Mouse (Mus musculus): ENCODE data around the gene Gmds. TPM values are rescaled to one million over a fixed set of nuclear protein-coding genes. Genes with fewer than 3 reads are reported as not detected.

The Gmds gene
- polyA plus RNA-seq (2014; fragmentation: Nextera tagmentation; extraction: Ambion mirVana), result 114 and 133 TPM in 2 replicates

DNA sequence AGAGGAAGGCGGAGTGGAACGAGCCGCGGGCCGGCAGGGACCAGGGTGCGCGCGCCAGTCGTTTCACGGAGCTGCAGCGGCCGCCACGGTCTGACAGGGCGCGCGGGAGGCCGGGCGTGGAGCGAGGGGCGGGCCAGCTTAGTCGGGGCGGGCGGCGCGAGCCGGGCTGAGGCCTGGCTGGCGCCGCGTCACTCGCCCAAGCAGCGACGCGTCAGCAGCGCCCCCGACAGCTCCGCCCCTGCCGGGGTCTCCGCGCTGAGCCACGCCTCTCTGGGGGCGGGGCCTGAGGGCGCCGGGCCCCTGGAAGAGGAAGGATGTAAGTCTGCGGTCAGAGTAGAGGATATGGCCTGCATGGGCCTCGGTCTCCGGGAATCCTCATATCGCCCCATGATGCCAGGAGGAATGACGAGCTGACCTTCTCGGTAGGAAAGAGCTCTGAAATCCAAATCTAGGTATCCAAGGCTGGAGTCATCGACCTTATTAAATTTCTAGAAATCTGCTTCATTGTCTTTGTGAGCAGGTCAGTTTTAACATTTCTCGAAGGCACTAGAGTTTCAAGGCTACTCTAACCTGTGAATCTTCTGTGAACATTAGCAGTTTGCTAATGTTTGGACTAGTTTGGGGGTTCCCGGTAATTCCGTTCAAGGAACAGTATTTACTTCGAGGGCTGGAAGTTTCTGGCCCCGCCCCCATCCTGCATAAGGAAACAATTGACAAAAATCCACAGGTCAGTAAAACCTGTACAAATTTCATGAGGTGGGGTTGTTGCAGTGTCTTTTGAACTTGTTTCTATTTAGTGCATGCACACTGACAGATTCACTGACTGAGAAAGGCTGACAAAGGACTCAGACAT is at the start of gene Gmds:
Gene Gmds, minus strand, starts transcription at position 228 of the 853 bp plus-strand sequence.
- Histone ChIP-seq H3K4me3 (ENCODE audit: low read depth, low read length) (peak within 1 kb of the TSS; percentile 82), H3K27me3 (replicated peaks; ENCODE audit: control insufficient read depth, insufficient read depth, low read length) (no peaks in the 10 kb centered on the region), H3K9ac (ENCODE audit: low read length) (peak within 1 kb of the TSS; percentile 72), H3K9me3 (ENCODE audit: control insufficient read depth, low read length) (peaks cover 1% of the 10 kb centered on the region; the same call in 1 of the 2 replicates), H3K4me1 (replicated peaks; ENCODE audit: control insufficient read depth, insufficient read depth, low read length) (peaks cover 2% of the 10 kb centered on the region; the same call in 1 of the 2 replicates), H3K4me2 (ENCODE audit: low read length) (peak within 1 kb of the TSS; percentile 94), H3K27ac (ENCODE audit: low read depth) (peak within 1 kb of the TSS; percentile 82), H3K36me3 (ENCODE audit: control insufficient read depth, insufficient read depth, low read length) (no peaks in the 10 kb centered on the region)
- 3% methylated on average over 45 of the region's 55 CpGs for WGBS
- DNase-seq (ENCODE audit: low spot score), result peak; percentile 95
- ATAC-seq (replicated peaks; ENCODE audit: low FRiP score, low TSS enrichment, low read depth), result peak; percentile 98

DNA sequence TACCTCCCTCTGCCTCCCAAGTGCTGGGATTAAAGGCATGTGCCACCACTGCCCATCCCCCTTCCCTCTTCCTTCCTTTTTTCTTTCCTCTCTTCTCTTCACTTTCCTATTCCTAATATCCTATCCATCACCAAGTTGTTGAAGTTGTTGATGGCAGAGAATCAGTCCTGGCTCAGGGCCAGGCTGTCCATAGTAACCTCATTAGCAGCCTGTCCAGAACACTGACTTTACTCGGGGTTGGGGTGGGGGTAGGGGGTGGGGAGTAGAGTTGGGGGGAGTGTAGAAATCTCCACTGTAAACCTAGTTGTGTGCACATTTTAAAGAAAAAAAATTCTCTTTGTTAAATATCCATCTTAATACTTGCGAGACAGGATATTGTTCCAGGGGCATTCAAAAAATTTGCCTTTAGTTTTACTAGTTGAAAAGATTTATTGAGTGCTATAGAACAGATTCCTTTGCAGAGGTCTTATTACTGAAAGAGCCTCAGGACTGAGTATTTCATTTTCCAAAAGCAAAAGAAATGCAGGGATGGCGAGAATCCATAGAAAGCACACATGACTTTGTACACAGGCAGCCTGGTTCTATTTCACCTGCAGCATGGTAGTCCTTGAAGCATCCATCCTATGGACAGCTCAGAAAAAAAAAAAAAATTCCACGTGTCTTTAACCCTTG is 47.0 kb upstream of the Gmds start:
- no peaks in the 10 kb centered on the region for H3K27me3 ChIP-seq (replicated peaks; ENCODE audit: control insufficient read depth, insufficient read depth, low read length)
- WGBS, result 64% methylated on average over 4 of the region's 4 CpGs
- no peak for ATAC-seq (replicated peaks; ENCODE audit: low FRiP score, low TSS enrichment, low read depth)
- no peaks in the 10 kb centered on the region for H3K4me1 ChIP-seq (replicated peaks; ENCODE audit: control insufficient read depth, insufficient read depth, low read length)
- H3K27ac ChIP-seq (ENCODE audit: low read depth), result no peak overlapping the region
- H3K9ac ChIP-seq (ENCODE audit: low read length), result no peak overlapping the region
- no peaks in the 10 kb centered on the region for H3K36me3 ChIP-seq (ENCODE audit: control insufficient read depth, insufficient read depth, low read length)
- H3K4me2 ChIP-seq (ENCODE audit: low read length), result no peak overlapping the region
- H3K9me3 ChIP-seq (ENCODE audit: control insufficient read depth, low read length), result no peaks in the 10 kb centered on the region
- no peak overlapping the region for H3K4me3 ChIP-seq (ENCODE audit: low read depth, low read length)
- no peak for DNase-seq (ENCODE audit: low spot score)

DNA sequence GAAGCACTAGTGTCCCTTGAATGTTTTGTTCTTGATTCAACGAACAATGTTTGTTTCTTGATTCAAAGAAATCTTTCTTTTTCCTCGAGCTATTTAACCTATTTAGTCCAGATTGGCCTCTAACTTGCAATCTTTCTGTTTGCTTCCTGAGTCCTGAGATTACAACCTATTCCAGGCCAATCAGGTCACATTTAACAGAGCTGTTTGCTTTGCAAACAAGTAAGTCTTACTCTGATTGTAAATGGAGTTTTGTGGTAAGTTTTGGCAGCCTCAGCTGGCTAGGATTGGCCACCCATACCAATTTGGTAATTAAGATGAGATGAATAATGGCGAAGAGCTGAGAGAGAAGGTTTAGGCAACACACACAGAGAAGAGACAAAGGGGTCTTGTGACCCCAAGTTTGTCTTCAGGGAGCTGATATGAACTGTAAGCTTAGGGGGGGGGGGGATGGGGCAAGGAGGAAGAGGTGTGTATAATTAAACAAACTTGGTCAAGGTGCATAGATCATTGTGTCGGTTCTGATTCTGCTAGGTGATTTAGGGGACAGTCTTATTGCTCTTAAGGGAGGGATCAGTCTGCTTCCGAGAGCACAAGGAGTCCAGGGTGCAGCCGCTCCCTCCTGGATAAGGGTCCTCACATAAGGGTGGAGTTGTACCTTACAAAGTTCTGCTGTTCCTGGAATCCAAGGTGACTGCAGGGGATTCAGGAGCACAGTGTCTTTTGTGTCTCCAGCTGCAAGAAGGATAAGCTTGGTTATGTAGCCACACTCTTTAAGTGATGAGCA is 43.9 kb upstream of the Gmds start:
- DNase-seq (ENCODE audit: low spot score) (no peak), ATAC-seq (replicated peaks; ENCODE audit: low FRiP score, low TSS enrichment, low read depth) (peak; percentile 89)
- Histone ChIP-seq H3K27me3 (replicated peaks; ENCODE audit: control insufficient read depth, insufficient read depth, low read length) (no peaks in the 10 kb centered on the region), H3K9ac (ENCODE audit: low read length) (no peak overlapping the region), H3K9me3 (ENCODE audit: control insufficient read depth, low read length) (no peaks in the 10 kb centered on the region), H3K4me3 (ENCODE audit: low read depth, low read length) (no peak overlapping the region), H3K4me1 (replicated peaks; ENCODE audit: control insufficient read depth, insufficient read depth, low read length) (no peaks in the 10 kb centered on the region), H3K27ac (ENCODE audit: low read depth) (peak overlapping the region; percentile 34; the same call in 1 of the 2 replicates), H3K4me2 (ENCODE audit: low read length) (0 out of 2 replicates have a peak overlapping the region, but pooled peaks have one; percentile 15), H3K36me3 (ENCODE audit: control insufficient read depth, insufficient read depth, low read length) (no peaks in the 10 kb centered on the region)
- WGBS, result 52% methylated on average over 6 of the region's 6 CpGs

DNA sequence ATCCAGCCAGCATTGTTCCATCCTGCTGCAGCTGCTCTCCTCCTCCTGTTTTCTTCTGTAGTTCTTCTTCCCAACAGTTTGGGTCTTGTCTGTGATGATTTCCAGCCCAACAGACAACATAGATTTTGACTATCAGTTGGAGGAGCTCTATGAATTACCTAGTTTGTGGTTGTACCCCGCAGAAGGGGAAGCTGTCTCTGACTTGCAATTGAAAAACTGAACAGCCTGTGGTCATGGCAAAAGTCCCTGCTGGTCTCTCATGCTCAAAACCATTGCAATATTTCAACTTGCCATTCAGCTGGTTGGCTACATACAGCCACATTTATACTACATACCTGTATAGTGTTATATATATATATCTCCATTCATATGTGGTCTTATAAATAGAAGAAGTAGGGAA is 40.1 kb upstream of the Gmds start:
- Histone ChIP-seq H3K4me3 (ENCODE audit: low read depth, low read length) (no peak overlapping the region), H3K27me3 (replicated peaks; ENCODE audit: control insufficient read depth, insufficient read depth, low read length) (no peaks in the 10 kb centered on the region), H3K4me2 (ENCODE audit: low read length) (no peak overlapping the region), H3K36me3 (ENCODE audit: control insufficient read depth, insufficient read depth, low read length) (no peaks in the 10 kb centered on the region), H3K27ac (ENCODE audit: low read depth) (no peak overlapping the region), H3K4me1 (replicated peaks; ENCODE audit: control insufficient read depth, insufficient read depth, low read length) (no peaks in the 10 kb centered on the region), H3K9ac (ENCODE audit: low read length) (no peak overlapping the region), H3K9me3 (ENCODE audit: control insufficient read depth, low read length) (no peaks in the 10 kb centered on the region)
- ATAC-seq (replicated peaks; ENCODE audit: low FRiP score, low TSS enrichment, low read depth) (no peak), DNase-seq (ENCODE audit: low spot score) (no peak)
- 85% methylated on average over 1 of the region's 1 CpGs for WGBS

DNA sequence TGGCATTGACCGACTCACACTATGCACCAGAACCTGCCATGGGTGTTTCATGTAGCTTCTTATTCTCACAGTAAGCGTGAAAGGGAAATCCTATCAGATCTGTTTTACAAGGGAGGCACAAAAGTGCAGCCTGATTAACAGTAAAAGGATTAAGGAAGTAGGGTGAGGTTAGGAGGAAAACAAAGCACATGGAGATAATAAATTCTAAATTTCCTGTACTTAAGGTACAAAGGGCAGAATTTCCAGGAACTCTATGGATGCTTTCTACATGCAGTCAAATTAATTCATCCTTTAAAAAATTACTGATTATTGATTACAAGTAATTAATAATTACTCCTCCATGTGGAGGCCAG is 34.0 kb upstream of the Gmds start:
- 69% methylated on average over 2 of the region's 2 CpGs for WGBS
- Histone ChIP-seq H3K9me3 (ENCODE audit: control insufficient read depth, low read length) (no peaks in the 10 kb centered on the region), H3K27me3 (replicated peaks; ENCODE audit: control insufficient read depth, insufficient read depth, low read length) (no peaks in the 10 kb centered on the region), H3K4me3 (ENCODE audit: low read depth, low read length) (no peak overlapping the region), H3K4me2 (ENCODE audit: low read length) (no peak overlapping the region), H3K27ac (ENCODE audit: low read depth) (no peak overlapping the region), H3K36me3 (ENCODE audit: control insufficient read depth, insufficient read depth, low read length) (no peaks in the 10 kb centered on the region), H3K9ac (ENCODE audit: low read length) (no peak overlapping the region), H3K4me1 (replicated peaks; ENCODE audit: control insufficient read depth, insufficient read depth, low read length) (no peaks in the 10 kb centered on the region)
- ATAC-seq (replicated peaks; ENCODE audit: low FRiP score, low TSS enrichment, low read depth) (no peak; the same call in 1 of the 2 replicates), DNase-seq (ENCODE audit: low spot score) (no peak)

DNA sequence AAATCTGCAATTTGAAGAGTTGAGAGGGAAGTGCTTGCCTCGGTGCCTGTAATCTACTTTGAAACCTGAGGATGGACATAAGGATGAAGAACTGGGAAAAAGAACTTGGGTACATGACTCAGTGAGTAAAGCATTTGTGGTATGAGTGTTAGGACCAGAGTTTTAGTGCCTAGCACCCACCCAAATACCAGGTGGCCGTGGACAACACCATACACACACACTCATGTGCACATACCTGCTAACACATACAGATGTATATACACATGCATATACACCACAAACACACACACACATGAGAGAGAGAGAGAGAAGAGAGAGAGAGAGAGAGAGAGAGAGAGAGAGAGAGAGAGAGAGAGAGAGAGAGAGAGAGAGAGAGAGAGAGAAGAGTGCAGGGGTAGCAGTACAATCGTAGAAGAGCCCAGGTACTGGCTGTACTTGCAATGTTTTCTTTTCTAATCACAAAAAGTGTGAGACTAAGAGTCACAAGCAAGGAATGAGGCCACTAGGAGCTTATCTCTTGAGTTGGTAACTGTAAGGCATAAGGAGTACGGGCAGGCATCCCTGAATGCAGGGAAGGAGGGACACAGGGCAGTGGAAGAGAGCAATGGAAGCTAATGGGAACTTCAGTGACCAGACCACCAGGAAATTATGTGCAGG is 33.5 kb upstream of the Gmds start:
- Histone ChIP-seq H3K27me3 (replicated peaks; ENCODE audit: control insufficient read depth, insufficient read depth, low read length) (no peaks in the 10 kb centered on the region), H3K4me3 (ENCODE audit: low read depth, low read length) (no peak overlapping the region), H3K36me3 (ENCODE audit: control insufficient read depth, insufficient read depth, low read length) (no peaks in the 10 kb centered on the region), H3K9ac (ENCODE audit: low read length) (no peak overlapping the region), H3K27ac (ENCODE audit: low read depth) (no peak overlapping the region), H3K4me1 (replicated peaks; ENCODE audit: control insufficient read depth, insufficient read depth, low read length) (no peaks in the 10 kb centered on the region), H3K4me2 (ENCODE audit: low read length) (no peak overlapping the region), H3K9me3 (ENCODE audit: control insufficient read depth, low read length) (no peaks in the 10 kb centered on the region)
- ATAC-seq (replicated peaks; ENCODE audit: low FRiP score, low TSS enrichment, low read depth), result no peak
- no peak for DNase-seq (ENCODE audit: low spot score)
- WGBS, result 83% methylated on average over 4 of the region's 4 CpGs

DNA sequence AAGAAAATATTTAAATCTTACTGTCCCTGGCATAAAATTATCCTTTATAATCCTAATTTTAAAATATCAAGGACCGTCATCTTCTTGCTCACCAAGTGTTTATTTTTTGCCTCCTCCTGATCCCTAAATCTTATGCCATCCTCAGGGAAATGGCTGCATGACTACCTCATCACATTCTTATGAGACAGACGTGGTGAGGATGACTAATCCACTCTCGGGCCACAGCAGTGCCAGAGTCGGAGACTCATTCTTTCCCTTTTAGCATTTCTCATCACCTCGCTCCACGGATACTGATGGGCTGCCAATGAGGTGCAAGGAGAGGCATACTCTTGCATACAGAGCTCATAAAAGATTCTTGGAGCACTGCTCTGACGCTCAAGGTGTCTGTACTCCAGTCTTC is 32.2 kb upstream of the Gmds start:
- Histone ChIP-seq H3K9me3 (ENCODE audit: control insufficient read depth, low read length) (no peaks in the 10 kb centered on the region), H3K36me3 (ENCODE audit: control insufficient read depth, insufficient read depth, low read length) (no peaks in the 10 kb centered on the region), H3K4me3 (ENCODE audit: low read depth, low read length) (no peak overlapping the region), H3K4me1 (replicated peaks; ENCODE audit: control insufficient read depth, insufficient read depth, low read length) (no peaks in the 10 kb centered on the region), H3K27ac (ENCODE audit: low read depth) (no peak overlapping the region), H3K27me3 (replicated peaks; ENCODE audit: control insufficient read depth, insufficient read depth, low read length) (no peaks in the 10 kb centered on the region), H3K9ac (ENCODE audit: low read length) (no peak overlapping the region), H3K4me2 (ENCODE audit: low read length) (no peak overlapping the region)
- DNase-seq (ENCODE audit: low spot score), result no peak
- ATAC-seq (replicated peaks; ENCODE audit: low FRiP score, low TSS enrichment, low read depth), result no peak
- WGBS, result 80% methylated on average over 7 of the region's 7 CpGs

DNA sequence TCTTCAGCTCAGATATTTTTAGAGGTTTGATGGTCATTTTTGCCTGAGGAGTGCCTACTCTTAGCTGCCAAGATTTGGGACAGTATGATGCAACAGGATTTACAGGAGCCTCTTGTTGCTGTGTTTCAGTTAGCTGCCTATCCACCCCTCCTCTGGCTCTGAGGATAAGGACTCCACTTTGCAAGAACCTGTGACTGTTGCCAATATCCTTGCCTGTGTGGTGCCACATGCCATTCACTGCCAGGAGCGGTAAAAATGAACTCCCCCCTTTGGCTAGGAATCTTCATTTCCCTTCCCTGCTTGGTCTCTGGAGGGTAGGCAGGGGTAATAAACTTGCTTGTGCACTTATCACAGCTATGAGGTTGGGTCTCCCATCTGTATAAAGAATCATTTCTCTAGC is 31.6 kb upstream of the Gmds start:
- Histone ChIP-seq H3K27me3 (replicated peaks; ENCODE audit: control insufficient read depth, insufficient read depth, low read length) (no peaks in the 10 kb centered on the region), H3K9me3 (ENCODE audit: control insufficient read depth, low read length) (no peaks in the 10 kb centered on the region), H3K27ac (ENCODE audit: low read depth) (no peak overlapping the region), H3K4me3 (ENCODE audit: low read depth, low read length) (no peak overlapping the region), H3K4me1 (replicated peaks; ENCODE audit: control insufficient read depth, insufficient read depth, low read length) (no peaks in the 10 kb centered on the region), H3K9ac (ENCODE audit: low read length) (no peak overlapping the region), H3K36me3 (ENCODE audit: control insufficient read depth, insufficient read depth, low read length) (no peaks in the 10 kb centered on the region), H3K4me2 (ENCODE audit: low read length) (no peak overlapping the region)
- DNase-seq (ENCODE audit: low spot score), result no peak
- ATAC-seq (replicated peaks; ENCODE audit: low FRiP score, low TSS enrichment, low read depth), result no peak
- WGBS, result 89% methylated on average over 1 of the region's 1 CpGs
